8 mouse cellular contexts compared by ENCODE assay signal in genomic region chr9:53829081-53829865, GRCm38 (mm10). TPM values are rescaled to one million over a fixed set of nuclear protein-coding genes. Genes with fewer than 3 reads are reported as not detected.
DNase-seq lines count a peak whose midpoint lies in the region; ATAC-seq and TF ChIP-seq lines count a peak whose summit lies in the region.

No protein-coding gene starts in this region.

- peak; percentile 29 for TF ChIP-seq RAD21 in MEL (IDR thresholded peaks at IDR 0.05; ENCODE audit: low read depth, low read length)

- ATAC-seq in embryonic facial prominence, embryonic 12.5 days (ENCODE audit: insufficient number of reproducible peaks, insufficient read depth, low FRiP score, low TSS enrichment): no peak
- peak; percentile 34; the same call in 1 of the 2 replicates for ATAC-seq in lung, embryonic 16.5 days (ENCODE audit: low read depth)
- ATAC-seq in monocyte, adult 5-6 weeks (replicated peaks; ENCODE audit: insufficient number of reproducible peaks, low FRiP score, low TSS enrichment, poor library complexity, severe bottlenecking): no peak

- H3K4me1 ChIP-seq in MEL (ENCODE audit: control insufficient read depth in 1 of 2, insufficient read depth in 2 of 2, low read length in 2 of 2): no peaks in the 10 kb centered on the region
- no peaks in the 10 kb centered on the region for H3K4me1 ChIP-seq in embryonic facial prominence, embryonic 12.5 days
- peaks cover 4% of the 10 kb centered on the region; the same call in 1 of the 2 replicates for H3K4me1 ChIP-seq in hindbrain, embryonic 10.5 days (replicated peaks)
- H3K4me1 ChIP-seq in lung, embryonic 16.5 days (replicated peaks; ENCODE audit: control insufficient read depth, insufficient read depth, low read length): peaks cover 2% of the 10 kb centered on the region

- H3K79me2 ChIP-seq in MEL (ENCODE audit: control insufficient read depth, insufficient read depth, low read length, poor library complexity): no peaks in the 10 kb centered on the region

- peak; percentile 61 for DNase-seq in MEL (ENCODE audit: low read depth, low spot score)
- peak; percentile 30 to 51 for DNase-seq in adrenal gland, postnatal 36 days
- peak; percentile 33 for DNase-seq in hindbrain, embryonic 10.5 days (ENCODE audit: low spot score)
- DNase-seq in layer of hippocampus, adult 9-11 months: peak; percentile 40
- peak; percentile 84 for DNase-seq in retina, postnatal 1 day

- peak overlapping the region; percentile 50 to 54; a peak in 3 of 4 replicates for H3K4me3 ChIP-seq in MEL (ENCODE audit: control insufficient read depth in 1 of 2, insufficient read depth in 1 of 2, low read depth in 2 of 2, low read length in 2 of 2)
- peak overlapping the region; percentile 37 for H3K4me3 ChIP-seq in embryonic facial prominence, embryonic 12.5 days
- H3K4me3 ChIP-seq in hindbrain, embryonic 10.5 days: peak overlapping the region; percentile 46
- peak overlapping the region; percentile 47 for H3K4me3 ChIP-seq in lung, embryonic 16.5 days (ENCODE audit: low read length)

- H3K9me3 ChIP-seq in MEL (replicated peaks; ENCODE audit: insufficient read depth, low read length): no peaks in the 10 kb centered on the region
- no peaks in the 10 kb centered on the region for H3K9me3 ChIP-seq in embryonic facial prominence, embryonic 12.5 days
- no peaks in the 10 kb centered on the region for H3K9me3 ChIP-seq in hindbrain, embryonic 10.5 days
- H3K9me3 ChIP-seq in lung, embryonic 16.5 days (ENCODE audit: control insufficient read depth, low read length): no peaks in the 10 kb centered on the region

- H3K27me3 ChIP-seq in MEL (ENCODE audit: control insufficient read depth in 1 of 2, insufficient read depth in 2 of 2, low read length in 2 of 2): no peaks in the 10 kb centered on the region; a peak in 1 of 4 replicates
- peaks cover 13% of the 10 kb centered on the region; the same call in 1 of the 2 replicates for H3K27me3 ChIP-seq in embryonic facial prominence, embryonic 12.5 days
- H3K27me3 ChIP-seq in hindbrain, embryonic 10.5 days (ENCODE audit: insufficient read depth, poor library complexity, severe bottlenecking): peaks cover 5% of the 10 kb centered on the region; the same call in 1 of the 2 replicates
- no peaks in the 10 kb centered on the region; the same call in 1 of the 2 replicates for H3K27me3 ChIP-seq in lung, embryonic 16.5 days (ENCODE audit: control insufficient read depth, insufficient read depth, low read depth, low read length)

- peak overlapping the region; percentile 22; the same call in 1 of the 2 replicates for H3K9ac ChIP-seq in MEL (ENCODE audit: control insufficient read depth, low read depth, low read length, poor library complexity, severe bottlenecking)
- H3K9ac ChIP-seq in embryonic facial prominence, embryonic 12.5 days: peak overlapping the region; percentile 17; the same call in 1 of the 2 replicates
- peak overlapping the region; percentile 68 for H3K9ac ChIP-seq in lung, embryonic 16.5 days (ENCODE audit: low read length)

- no peak overlapping the region for H3K27ac ChIP-seq in MEL (ENCODE audit: control insufficient read depth, low read depth, low read length)
- no peak overlapping the region for H3K27ac ChIP-seq in embryonic facial prominence, embryonic 12.5 days
- peak overlapping the region; percentile 73 for H3K27ac ChIP-seq in hindbrain, embryonic 10.5 days
- H3K27ac ChIP-seq in lung, embryonic 16.5 days (ENCODE audit: low read length): no peak overlapping the region

- H3K4me2 ChIP-seq in embryonic facial prominence, embryonic 12.5 days (replicated peaks): peak overlapping the region; percentile 53
- H3K4me2 ChIP-seq in lung, embryonic 16.5 days (ENCODE audit: low read depth, low read length): peak overlapping the region; percentile 61

- no peak for TF ChIP-seq EP300 in MEL (IDR thresholded peaks at IDR 0.05; ENCODE audit: low read depth in 1 of 2, low read length in 2 of 2)

- 18% methylated on average over 14 of the region's 14 CpGs for WGBS in embryonic facial prominence, embryonic 12.5 days
- WGBS in hindbrain, embryonic 10.5 days: 23% methylated on average over 14 of the region's 14 CpGs
- whole genome bisulfite sequencing in lung, embryonic 16.5 days: 14% methylated on average over 14 of the region's 14 CpGs

- no peak for TF ChIP-seq POLR2A in MEL (IDR thresholded peaks at IDR 0.05; ENCODE audit: control insufficient read depth in 1 of 2, insufficient read depth in 1 of 2, low read depth in 1 of 2, low read length in 2 of 2, poor library complexity in 1 of 2)

- H3K36me3 ChIP-seq in MEL (ENCODE audit: control insufficient read depth in 1 of 2, insufficient read depth in 2 of 2, low read length in 2 of 2): no peaks in the 10 kb centered on the region
- no peaks in the 10 kb centered on the region for H3K36me3 ChIP-seq in embryonic facial prominence, embryonic 12.5 days
- no peaks in the 10 kb centered on the region for H3K36me3 ChIP-seq in hindbrain, embryonic 10.5 days
- no peaks in the 10 kb centered on the region for H3K36me3 ChIP-seq in lung, embryonic 16.5 days (ENCODE audit: control insufficient read depth, insufficient read depth, low read length)

- TF ChIP-seq CTCF in MEL (IDR thresholded peaks at IDR 0.05 in 2 of 3, conservative IDR thresholded peaks at IDR 0.05 in 1 of 3; ENCODE audit: control insufficient read depth in 1 of 3, insufficient read depth in 1 of 3, low read depth in 2 of 3, low read length in 3 of 3, poor library complexity in 1 of 3, severe bottlenecking in 1 of 3): peak in 2 of 3 experiments; percentile 1 to 55; a peak in 2 of 6 replicates

TF ChIP-seq in MEL, 35 proteins besides CTCF, POLR2A, EP300 and RAD21:
- TF ChIP-seq MYC (IDR thresholded peaks at IDR 0.05; ENCODE audit: low read depth, low read length): no peak
- TF ChIP-seq RCOR1 (IDR thresholded peaks at IDR 0.05; ENCODE audit: low read depth, low read length): no peak
- TF ChIP-seq SMC3 (IDR thresholded peaks at IDR 0.05; ENCODE audit: low read depth, low read length): peak; percentile 33
- no peak for TF ChIP-seq ETS1 (IDR thresholded peaks at IDR 0.05; ENCODE audit: low read depth, low read length)
- TF ChIP-seq POLR2AphosphoS2 (IDR thresholded peaks at IDR 0.05; ENCODE audit: low read length): no peak
- TF ChIP-seq GATA1 (IDR thresholded peaks at IDR 0.05; ENCODE audit: low read depth, low read length): peak; percentile 36; the same call in 1 of the 2 replicates
- TF ChIP-seq TAL1 (IDR thresholded peaks at IDR 0.05; ENCODE audit: low read length): no peak
- no peak for TF ChIP-seq TBP (IDR thresholded peaks at IDR 0.05; ENCODE audit: low read depth, low read length)

RNA-seq across cellular contexts. Expression of gene Sln, which starts 20.7 kb away (rescaled TPM):
- total RNA-seq in MEL (2012; rRNA removed): not detected in 2 replicates
- not detected for polyA plus RNA-seq in MEL (2012; ENCODE audit: insufficient read depth in 1 of 2, insufficient read length in 2 of 2, low read depth in 1 of 2, low replicate concordance in 2 of 2, missing spikeins in 1 of 2)
- total RNA-seq in adrenal gland, postnatal 36 days (2021): not detected
- 10.9 and 13.5 TPM in 2 replicates for polyA plus RNA-seq in embryonic facial prominence, embryonic 12.5 days (2016; fragmentation: Nextera tagmentation; extraction: Ambion mirVana)
- polyA plus RNA-seq in hindbrain, embryonic 10.5 days (2016; fragmentation: Nextera tagmentation; extraction: Ambion mirVana): not detected in 2 replicates
- 26.3 and 48.9 TPM in 2 replicates for polyA plus RNA-seq in lung, embryonic 16.5 days (2015; fragmentation: Nextera tagmentation; extraction: Ambion mirVana)
- total RNA-seq in monocyte, adult 5-6 weeks (2017): not detected in 3 replicates

RNA-seq across cellular contexts. Expression of gene Slc35f2, which starts 57.9 kb away (rescaled TPM):
- not detected in 2 replicates for total RNA-seq in MEL (2012; rRNA removed)
- not detected for polyA plus RNA-seq in MEL (2012; ENCODE audit: insufficient read depth in 1 of 2, insufficient read length in 2 of 2, low read depth in 1 of 2, low replicate concordance in 2 of 2, missing spikeins in 1 of 2)
- under 1 TPM; 0.36 to 0.92 TPM for total RNA-seq in adrenal gland, postnatal 36 days (2021)
- 7.2 and 8.2 TPM in 2 replicates for polyA plus RNA-seq in embryonic facial prominence, embryonic 12.5 days (2016; fragmentation: Nextera tagmentation; extraction: Ambion mirVana)
- 3.4 and 3.7 TPM in 2 replicates for polyA plus RNA-seq in hindbrain, embryonic 10.5 days (2016; fragmentation: Nextera tagmentation; extraction: Ambion mirVana)
- polyA plus RNA-seq in lung, embryonic 16.5 days (2015; fragmentation: Nextera tagmentation; extraction: Ambion mirVana): 5.4 and 5.8 TPM in 2 replicates
- 0.57 to 2.5 TPM (median 0.64 TPM) in 3 replicates for total RNA-seq in monocyte, adult 5-6 weeks (2017)

Comparison
In these comparisons a context has a peak if more than half of its experiments do, and no peak if none do; other contexts are left out.
1. DNase-seq: peak in every context shown above with its lines; median percentile 84 in retina, postnatal 1 day; 61 in MEL; 40 in adrenal gland, postnatal 36 days; 40 in layer of hippocampus, adult 9-11 months; 33 in hindbrain, embryonic 10.5 days.
2. H3K9ac ChIP-seq: peak in every context shown above with its lines; median percentile 68 in lung, embryonic 16.5 days; 22 in MEL; 17 in embryonic facial prominence, embryonic 12.5 days.
3. RNA of gene Sln, which starts 20.7 kb away (polyA plus RNA-seq): 26.3 to 48.9 TPM in lung, embryonic 16.5 days and 10.9 to 13.5 TPM in embryonic facial prominence, embryonic 12.5 days; not detected in hindbrain, embryonic 10.5 days and not detected in MEL; every median in the first group is over 10 times any median in the second.
4. Peak in every context shown above with its lines, with median percentiles within 50 percentile points of each other: H3K4me3 ChIP-seq.